Mouse (Mus musculus) ES-E14 (cell line): ENCODE measurements around the gene Poldip3.

ENCODE experiments used
- MAFK ChIP-seq: IDR thresholded peaks from 2 replicates; pipeline ENCODE4 v1.6.1; 2014; ENCODE audit warnings: mild to moderate bottlenecking, low read depth, low read length, inconsistent platforms; ENCODE audit not compliant: insufficient read depth
- ZC3H11A ChIP-seq: IDR thresholded peaks from 2 replicates; pipeline ENCODE4 v1.6.1; 2012; ENCODE audit warnings: low read depth, mild to moderate bottlenecking, inconsistent platforms, low read length, borderline replicate concordance
- ZNF384 ChIP-seq: IDR thresholded peaks from 2 replicates; pipeline ENCODE4 v1.6.1; 2012; ENCODE audit warnings: low read depth, low read length, inconsistent platforms

- 0 out of 2 replicates have a peak, but pooled peaks have one; percentile 29 for TF ChIP-seq ZNF384
- TF ChIP-seq MAFK = no peak
- no peak for TF ChIP-seq ZC3H11A
These were observed 63.3 kb downstream of the Poldip3 start for GRCm38 (mm10) chr15:83085901-83086300.
